Mouse (Mus musculus) NIH3T3 (cell line): ENCODE measurements around the gene Stard13.

ENCODE experiments used
- DNase-seq: peaks from one replicate; pipeline ENCODE4 v3.0.0-alpha.2; 2012; ENCODE audit warnings: low read depth

The Stard13 gene

DNA sequence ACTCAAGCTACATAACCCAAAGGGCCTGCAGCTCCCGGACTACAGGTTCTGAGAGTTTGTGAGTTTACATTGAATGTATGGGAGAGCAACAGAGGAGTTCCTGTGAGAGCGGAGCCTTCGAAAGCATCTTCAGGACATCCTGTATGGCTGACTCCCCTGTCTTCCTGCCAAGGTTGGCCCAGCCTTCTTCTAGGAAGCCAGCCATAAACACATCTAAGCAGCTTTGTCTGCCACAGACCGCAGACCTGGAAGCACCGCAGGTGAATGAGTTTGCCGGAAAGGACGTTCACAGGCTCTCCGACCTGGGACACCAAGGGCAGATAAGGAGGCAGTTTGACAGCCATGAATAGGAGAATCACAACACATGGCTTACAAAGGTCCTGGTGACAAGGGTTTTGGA is 52.3 kb downstream of the Stard13 start:
- DNase-seq: no peak

- DNase-seq: peak; percentile 52
Observed at GRCm38 (mm10) chr5:151180176-151180785, 53.4 kb downstream of the Stard13 start.

DNA sequence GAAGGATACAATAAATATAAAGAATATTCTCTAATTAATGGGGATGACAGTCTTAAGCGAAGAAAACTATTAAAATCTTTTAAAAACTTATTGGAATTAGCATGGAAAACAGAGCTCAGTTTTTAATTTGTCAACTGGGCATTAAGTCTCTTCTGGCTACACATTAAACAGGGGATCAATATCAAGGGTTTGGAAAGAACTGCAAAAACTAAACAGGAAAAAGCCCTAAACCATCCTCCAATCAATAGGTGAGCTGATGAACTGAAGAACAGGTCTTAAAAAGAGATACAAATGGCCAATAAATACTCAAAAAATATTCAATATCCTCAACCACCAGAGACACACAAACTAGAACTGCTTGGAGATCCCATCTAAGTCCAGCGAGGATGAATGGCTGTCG is 56.5 kb downstream of the Stard13 start:
- no peak for DNase-seq

DNA sequence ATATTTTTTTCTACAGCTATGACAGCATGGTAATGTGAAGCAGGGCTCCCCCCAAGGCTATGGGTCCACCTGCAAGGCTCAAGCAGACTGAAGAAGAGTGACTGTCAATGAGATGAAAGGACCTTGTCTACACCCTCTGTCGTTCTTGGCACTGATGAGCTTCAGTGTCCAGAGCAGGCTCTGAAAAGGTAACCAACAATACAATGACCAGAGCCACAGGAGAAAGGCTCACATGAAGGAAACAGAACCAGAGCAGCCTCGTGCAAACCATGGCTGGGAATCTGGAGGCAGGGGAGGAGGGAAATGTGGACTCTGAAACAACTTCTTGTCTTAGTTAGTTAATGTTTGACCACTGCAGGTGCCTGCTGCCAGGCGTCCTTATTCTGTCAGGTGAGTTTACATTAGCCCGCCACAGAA is 57.7 kb downstream of the Stard13 start:
- DNase-seq: no peak

DNA sequence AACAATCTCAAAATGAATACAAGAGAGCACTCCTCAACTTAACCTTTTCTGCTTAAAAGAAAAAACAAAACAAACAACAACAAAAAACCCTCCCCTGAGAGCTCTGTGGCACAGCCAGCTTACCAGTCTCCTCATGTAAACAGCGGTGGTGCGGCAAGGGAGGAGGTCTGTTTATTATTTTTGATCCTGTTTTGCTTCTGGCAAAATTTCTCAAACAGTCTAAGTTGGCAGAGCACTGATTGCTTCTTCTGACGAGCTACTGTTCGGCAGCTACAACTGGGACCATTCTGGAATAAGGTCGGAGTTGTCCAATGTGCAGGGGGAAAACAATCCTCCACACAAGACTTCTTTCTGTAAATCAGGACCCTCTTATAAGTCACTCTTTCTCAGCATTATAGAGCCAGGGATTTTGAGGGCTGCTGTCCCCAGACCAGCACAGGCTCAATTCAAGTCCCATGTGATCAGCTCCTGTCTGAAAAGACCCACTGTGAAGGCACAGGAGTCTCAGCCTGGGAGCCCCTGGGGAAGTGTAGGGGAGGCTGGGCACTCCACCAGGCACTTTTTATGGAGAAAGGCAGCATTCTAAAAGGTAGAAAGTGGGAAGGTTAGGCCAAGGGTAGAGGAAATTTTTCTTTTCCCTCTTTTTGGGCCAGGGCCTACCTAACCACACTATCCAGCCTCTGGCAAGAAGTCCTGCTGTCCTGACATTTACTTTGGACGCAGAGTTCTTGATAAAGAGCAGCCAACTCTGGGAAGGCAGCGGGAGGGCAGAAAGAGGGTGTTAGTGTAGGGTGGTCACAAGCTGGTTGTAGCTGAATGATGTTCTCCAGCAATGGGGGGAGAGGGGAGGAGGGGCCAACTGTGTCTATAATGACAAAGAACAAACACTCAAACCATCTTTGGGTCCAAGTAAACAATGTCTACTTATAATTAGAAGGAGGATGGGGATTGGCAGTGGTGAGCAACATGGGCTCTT is 58.9 kb downstream of the Stard13 start:
- DNase-seq: no peak

DNA sequence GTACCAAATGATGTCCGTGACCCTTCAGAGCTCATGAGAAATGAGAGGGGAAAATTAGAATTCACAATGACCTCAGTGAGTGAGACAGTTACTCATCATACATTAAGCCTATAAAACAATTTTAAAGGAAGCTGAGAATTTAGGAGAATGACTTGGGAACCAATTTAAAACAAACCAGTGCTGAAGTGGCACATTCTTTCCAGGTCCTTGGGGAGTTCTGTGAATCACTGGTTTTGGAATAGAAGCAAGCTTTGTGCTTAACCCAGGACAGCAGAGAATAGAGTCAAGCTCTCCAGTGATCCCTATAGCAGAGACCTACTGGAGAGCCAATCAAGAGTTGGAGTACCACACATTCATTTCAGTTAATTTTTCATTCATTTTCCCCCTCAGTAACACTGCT is 59.9 kb downstream of the Stard13 start:
- DNase-seq: peak; percentile 72

DNA sequence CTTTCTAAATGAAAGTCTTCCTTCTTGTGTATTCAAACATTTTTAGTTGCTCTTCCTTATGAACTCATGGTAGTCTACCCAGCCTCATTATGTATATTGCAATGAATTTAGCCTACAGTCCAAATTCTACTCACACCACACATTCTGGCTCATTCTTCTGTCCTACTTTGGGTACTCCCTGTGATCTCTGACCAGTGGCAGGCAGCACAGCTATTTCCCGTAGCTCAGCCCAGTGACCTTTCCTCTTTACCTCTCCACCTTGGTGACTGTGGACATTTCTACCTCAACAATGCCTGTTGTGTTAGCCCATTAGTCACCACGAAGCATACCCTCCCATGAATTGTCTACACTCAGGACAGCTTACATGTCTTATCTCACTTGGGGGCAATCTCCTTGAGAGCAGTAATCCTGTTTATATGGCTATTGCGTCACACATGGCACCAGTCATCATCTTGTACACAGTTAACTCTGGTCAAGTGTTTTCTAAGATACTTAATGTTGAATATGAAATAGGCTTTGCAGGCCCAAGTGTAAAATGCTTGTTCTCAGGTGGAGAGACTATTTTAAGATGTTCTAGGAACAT is 63.4 kb downstream of the Stard13 start:
- DNase-seq: no peak

- no peak for DNase-seq
Observed at GRCm38 (mm10) chr5:151168191-151168590, 65.4 kb downstream of the Stard13 start.

DNA sequence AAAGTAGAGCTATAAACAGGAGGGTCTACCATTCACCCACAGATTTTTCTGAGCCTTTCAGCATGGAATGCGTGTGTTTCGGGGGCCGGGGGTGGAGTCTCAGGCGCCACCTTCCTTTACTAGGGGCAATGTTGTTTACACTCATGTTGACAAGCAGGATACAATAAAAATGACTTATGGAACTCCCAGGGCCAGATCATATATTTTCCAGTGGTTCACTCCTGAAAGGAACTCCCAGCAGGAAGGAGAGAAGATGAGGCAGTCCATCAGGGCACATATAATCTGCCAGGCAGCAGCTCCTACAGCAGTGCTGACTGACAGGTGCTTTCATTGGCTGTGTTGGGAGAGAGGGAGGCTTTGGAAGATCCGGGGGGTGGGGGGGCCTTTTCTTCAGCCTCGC is 66.0 kb downstream of the Stard13 start:
- no peak for DNase-seq

DNA sequence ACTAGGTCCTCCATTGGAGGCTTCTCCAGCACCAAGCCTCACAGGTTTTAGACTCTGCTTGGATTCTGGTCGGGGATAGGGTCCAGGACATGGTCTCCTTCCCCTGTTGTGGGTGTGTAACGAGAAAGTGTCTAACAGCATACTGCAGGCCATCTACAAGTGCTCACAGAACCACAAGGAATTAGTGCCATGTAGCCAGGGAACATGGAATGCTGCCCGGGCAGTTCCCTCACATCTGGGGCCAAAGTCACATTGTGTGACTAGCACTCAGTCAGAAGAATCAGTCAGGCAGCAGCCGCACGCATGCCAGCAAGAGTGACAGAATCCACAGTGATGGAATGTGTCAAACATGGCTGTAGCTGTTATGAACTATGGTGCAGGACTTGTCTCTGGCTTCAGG is 67.4 kb downstream of the Stard13 start:
- DNase-seq: no peak

- no peak for DNase-seq
Observed at GRCm38 (mm10) chr5:151165381-151166016, 68.1 kb downstream of the Stard13 start.

DNA sequence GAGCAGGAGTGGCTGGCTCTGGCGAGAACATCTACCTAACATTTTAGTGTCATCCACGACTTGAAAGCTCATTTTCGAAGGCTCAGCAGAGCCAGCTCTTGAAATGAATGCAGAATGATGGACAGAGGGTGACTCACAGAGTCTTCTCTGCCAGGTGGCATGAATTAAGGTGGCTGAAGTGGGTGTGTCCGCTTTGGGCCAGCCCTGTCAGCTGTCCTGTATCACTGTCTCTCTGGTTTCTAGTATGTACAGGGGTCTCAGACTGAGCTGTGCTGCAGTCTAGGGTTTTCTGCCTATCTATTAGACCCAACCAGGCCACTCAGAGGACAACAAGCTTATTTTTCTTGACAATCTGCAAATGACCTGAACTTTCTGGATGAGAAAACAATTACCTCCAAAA is 68.8 kb downstream of the Stard13 start:
- peak; percentile 50 for DNase-seq

DNA sequence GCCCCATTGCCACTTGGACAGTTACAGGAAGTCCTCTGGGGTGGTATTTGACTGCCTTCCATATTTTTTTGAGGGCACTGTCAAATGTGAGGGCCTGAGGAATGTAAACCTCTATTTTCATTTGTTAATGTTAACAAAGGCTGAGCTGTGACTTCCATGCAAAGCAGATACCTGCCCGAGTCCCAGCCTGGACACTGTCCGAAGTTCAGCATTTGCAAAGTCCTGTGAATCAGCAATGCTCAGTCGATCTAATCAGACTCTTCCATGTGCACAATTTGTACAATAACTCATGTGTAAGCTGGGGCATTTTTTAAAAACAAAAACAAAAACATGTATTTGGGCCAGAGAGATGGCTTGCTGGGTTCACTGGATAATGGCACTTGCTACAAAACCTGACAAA is 71.0 kb downstream of the Stard13 start:
- no peak for DNase-seq

- no peak for DNase-seq
Observed at GRCm38 (mm10) chr5:151155247-151155646, 78.4 kb downstream of the Stard13 start.

DNA sequence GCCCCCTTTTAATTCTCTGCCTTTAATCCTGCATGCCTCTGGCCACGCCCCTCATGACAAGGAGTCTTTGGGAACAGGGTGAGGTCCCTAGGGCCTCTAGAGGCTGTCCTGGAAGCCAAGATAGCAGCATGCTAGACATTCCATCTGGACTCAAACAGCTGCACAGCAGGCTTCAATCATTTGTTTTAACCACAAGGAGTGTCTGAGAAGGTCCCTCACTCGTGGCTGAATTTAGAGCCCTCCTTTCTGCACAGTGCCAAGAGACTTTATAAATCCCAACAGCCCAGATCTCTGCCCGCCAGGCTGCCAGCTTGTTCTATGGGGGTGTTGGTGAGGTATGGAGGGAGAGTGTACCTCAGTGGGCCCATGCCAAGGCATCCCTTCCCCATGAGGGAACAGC is 78.9 kb downstream of the Stard13 start:
- peak; percentile 47 for DNase-seq

DNA sequence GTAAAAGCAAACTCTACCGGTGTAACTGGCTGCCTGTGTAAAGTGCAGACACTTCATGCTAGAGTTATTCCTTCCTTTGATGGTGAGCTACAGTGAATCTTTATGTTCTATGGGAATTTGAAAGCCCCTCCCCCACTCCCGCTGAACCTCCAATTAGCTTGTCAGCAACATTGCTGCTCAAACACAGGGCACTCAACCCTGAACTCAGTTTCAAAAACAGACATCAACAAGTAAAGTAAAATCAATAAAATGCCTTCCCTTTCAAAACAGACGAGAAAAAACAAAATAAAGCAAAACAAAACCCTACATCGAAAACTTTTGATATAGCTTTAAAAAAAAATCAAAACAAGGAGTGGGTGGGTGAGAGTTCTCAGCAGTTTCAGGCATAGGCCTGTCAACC is 79.6 kb downstream of the Stard13 start:
- no peak for DNase-seq

- no peak for DNase-seq
Observed at GRCm38 (mm10) chr5:151151549-151151948, 82.1 kb downstream of the Stard13 start.

DNA sequence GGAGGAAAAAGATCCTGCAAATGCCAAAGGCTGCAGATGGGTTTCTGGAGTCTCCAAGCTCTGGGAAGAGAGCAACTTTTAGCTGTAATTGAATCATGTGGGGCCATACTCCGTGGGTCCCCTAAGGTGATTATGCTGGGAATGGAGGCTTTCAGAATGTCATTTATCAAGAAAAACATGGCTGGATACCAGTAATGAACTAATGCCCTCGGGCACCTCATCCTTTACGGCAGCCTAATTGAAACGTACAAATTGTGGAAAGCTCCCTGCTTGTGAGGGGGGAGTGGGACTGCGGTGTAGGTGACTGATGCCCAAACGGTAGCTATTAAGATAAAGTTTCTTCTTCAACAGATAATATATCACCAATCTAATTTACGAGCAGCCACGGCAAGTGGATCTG is 84.1 kb downstream of the Stard13 start:
- no peak for DNase-seq

DNA sequence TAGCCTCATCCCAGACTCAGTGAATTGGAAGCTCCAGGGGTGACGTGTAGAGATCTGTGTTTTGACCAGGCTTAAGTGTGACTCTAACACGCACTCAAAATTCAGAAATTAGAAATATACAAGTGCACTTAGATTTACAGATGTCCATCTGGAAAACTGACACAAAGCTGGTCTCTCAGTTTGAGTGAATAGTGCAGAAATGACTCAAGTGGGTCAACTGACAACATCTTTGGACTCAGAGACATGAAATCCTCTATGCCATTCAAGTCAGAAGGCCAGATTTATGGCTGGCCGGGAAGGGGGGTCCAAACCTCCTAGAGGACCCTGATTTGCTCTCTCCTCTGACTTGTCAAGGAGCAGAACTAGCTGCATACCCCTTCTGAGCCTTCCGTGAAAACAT is 85.6 kb downstream of the Stard13 start:
- DNase-seq: no peak

DNA sequence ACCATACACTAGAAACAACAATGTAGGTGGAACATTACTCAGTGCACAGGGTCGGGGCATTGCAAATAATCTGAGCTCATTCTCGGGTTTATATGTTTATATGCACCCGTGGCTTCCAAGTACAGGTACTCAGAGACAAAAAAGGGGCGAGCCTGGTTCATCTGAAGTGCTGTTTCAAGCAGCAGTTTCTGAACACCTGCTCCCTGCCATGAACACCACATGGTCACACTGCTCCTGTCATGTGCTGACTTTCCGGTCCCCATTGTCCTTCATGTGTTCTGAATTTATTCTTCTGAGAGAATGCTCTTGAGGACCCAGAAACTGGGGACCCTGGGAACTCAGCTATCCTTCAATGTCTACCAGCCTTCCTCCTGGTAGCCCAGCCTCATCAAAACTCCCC is 87.8 kb downstream of the Stard13 start:
- DNase-seq: no peak

GRCm38 (mm10) chr5:151143955-151144354 is 89.7 kb downstream of the Stard13 start:
- DNase-seq: peak; percentile 28
